ENCODE assay signal across 9 mouse cellular contexts in the genomic region with DNA sequence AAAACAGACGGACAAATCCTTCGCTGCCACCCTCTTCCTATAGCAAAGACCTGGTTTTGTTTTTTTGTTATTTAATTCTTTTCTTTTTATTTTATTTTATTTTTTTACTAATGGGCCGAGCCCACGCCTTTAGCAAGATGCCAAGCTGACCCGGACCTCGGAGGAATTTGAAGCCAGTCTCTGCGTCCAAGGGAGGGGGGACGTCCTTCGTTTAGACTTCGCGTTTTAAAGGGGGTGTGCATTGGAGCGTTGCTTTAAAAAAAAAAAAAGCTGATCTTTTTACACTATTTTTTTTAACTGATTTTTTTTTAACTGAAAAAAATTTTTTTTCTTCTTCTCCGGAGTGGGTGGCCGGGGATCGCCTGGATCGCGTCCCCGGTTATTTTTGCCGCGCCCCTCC. TPM values are rescaled to one million over a fixed set of nuclear protein-coding genes. Genes with fewer than 3 reads are reported as not detected.
DNase-seq lines count a peak whose midpoint lies in the region; ATAC-seq and TF ChIP-seq lines count a peak whose summit lies in the region.
"Had no signal": no experiment of that assay in that cellular context is flagged by ENCODE, and none has a peak within 500 bp of the region (broad histone marks: within the 10 kb centered on the region; RNA-seq: fewer than 3 reads in every experiment).

No protein-coding gene starts in this region.

- ATAC-seq in embryonic facial prominence, embryonic 15.5 days (ENCODE audit: insufficient number of reproducible peaks, low FRiP score, low TSS enrichment, low read depth) = no peak
- no peak for ATAC-seq in intestine, embryonic 15.5 days
- ATAC-seq in midbrain, postnatal 0 days (ENCODE audit: low FRiP score) = no peak

- peak overlapping the region; percentile 96 for H3K4me2 ChIP-seq in embryonic facial prominence, embryonic 15.5 days (replicated peaks)
- peak overlapping the region; percentile 96 for H3K4me2 ChIP-seq in intestine, embryonic 15.5 days (replicated peaks)
- H3K4me2 ChIP-seq in midbrain, postnatal 0 days (ENCODE audit: low read depth, low read length, poor library complexity, severe bottlenecking) = peak overlapping the region; percentile 69

- H3K27me3 ChIP-seq in embryonic facial prominence, embryonic 15.5 days = peaks cover 60% of the 10 kb centered on the region
- peaks cover 47% of the 10 kb centered on the region for H3K27me3 ChIP-seq in intestine, embryonic 15.5 days (replicated peaks)
- no peaks in the 10 kb centered on the region for H3K27me3 ChIP-seq in midbrain, postnatal 0 days (ENCODE audit: insufficient read depth, low read length)

- H3K27ac ChIP-seq in layer of hippocampus, adult 2 months = peak overlapping the region; percentile 93
- H3K27ac ChIP-seq in embryonic facial prominence, embryonic 15.5 days (replicated peaks) = no peak overlapping the region
- no peak overlapping the region for H3K27ac ChIP-seq in intestine, embryonic 15.5 days
- H3K27ac ChIP-seq in midbrain, postnatal 0 days (ENCODE audit: low read depth, low read length) = peak overlapping the region; percentile 84

- peak overlapping the region; percentile 80 for H3K4me3 ChIP-seq in layer of hippocampus, adult 2 months
- H3K4me3 ChIP-seq in embryonic facial prominence, embryonic 15.5 days (replicated peaks) = peak overlapping the region; percentile 56
- peak overlapping the region; percentile 52 for H3K4me3 ChIP-seq in intestine, embryonic 15.5 days (replicated peaks)
- peak overlapping the region; percentile 82 for H3K4me3 ChIP-seq in midbrain, postnatal 0 days (ENCODE audit: low read depth, low read length)
- H3K4me3 ChIP-seq: myocyte had no signal

- H3K4me1 ChIP-seq in embryonic facial prominence, embryonic 15.5 days = peaks cover 16% of the 10 kb centered on the region
- H3K4me1 ChIP-seq in intestine, embryonic 15.5 days (replicated peaks) = peaks cover 12% of the 10 kb centered on the region; the same call in 1 of the 2 replicates
- H3K4me1 ChIP-seq in midbrain, postnatal 0 days (ENCODE audit: insufficient read depth, low read length) = peaks cover 19% of the 10 kb centered on the region

- H3K36me3 ChIP-seq in embryonic facial prominence, embryonic 15.5 days = no peaks in the 10 kb centered on the region
- no peaks in the 10 kb centered on the region for H3K36me3 ChIP-seq in intestine, embryonic 15.5 days
- peaks cover 2% of the 10 kb centered on the region; the same call in 1 of the 2 replicates for H3K36me3 ChIP-seq in midbrain, postnatal 0 days (ENCODE audit: insufficient read depth, low read length)

- DNase-seq in layer of hippocampus, adult 2 months (ENCODE audit: low spot score in 2 of 2) = no peak
- DNase-seq in layer of hippocampus, postnatal 25 days (ENCODE audit: extremely low spot score in 1 of 2, low spot score in 1 of 2) = no peak
- DNase-seq in midbrain, postnatal 0 days (ENCODE audit: low spot score) = peak; percentile 36
- no peak for DNase-seq in left cerebral cortex, postnatal 14 days (ENCODE audit: low spot score in 2 of 2)
- DNase-seq in left cerebral cortex, postnatal 4 days = no peak
- no peak for DNase-seq in right cerebral cortex, postnatal 25 days

- under 1% methylated on average over 19 of the region's 20 CpGs for WGBS in embryonic facial prominence, embryonic 15.5 days
- under 1% methylated on average over 19 of the region's 20 CpGs for WGBS in intestine, embryonic 15.5 days
- 0% methylated on average over 20 of the region's 20 CpGs for WGBS in midbrain, postnatal 0 days

- intact Hi-C loops in left cerebral cortex, postnatal 14 days (cut with DNase I) = loop anchor here (5.0 kb wide), 1 partner anchor 97 kb away; no protein-coding TSS in a partner anchor
- intact Hi-C loops in left cerebral cortex, postnatal 4 days (cut with DNase I) = loop anchor here (5.0 kb wide), 2 partner anchors 43 to 137 kb away; no protein-coding TSS in a partner anchor

- H3K9me3 ChIP-seq in embryonic facial prominence, embryonic 15.5 days (replicated peaks) = no peaks in the 10 kb centered on the region; the same call in 1 of the 2 replicates
- no peaks in the 10 kb centered on the region for H3K9me3 ChIP-seq in intestine, embryonic 15.5 days
- H3K9me3 ChIP-seq in midbrain, postnatal 0 days (ENCODE audit: low read length) = no peaks in the 10 kb centered on the region

- no peak for TF ChIP-seq CTCF in layer of hippocampus, adult 2 months (conservative IDR thresholded peaks at IDR 0.05)
- TF ChIP-seq CTCF in midbrain, postnatal 0 days (IDR thresholded peaks at IDR 0.05) = no peak

- no peak overlapping the region for H3K9ac ChIP-seq in embryonic facial prominence, embryonic 15.5 days
- peak overlapping the region; percentile 49 for H3K9ac ChIP-seq in intestine, embryonic 15.5 days
- H3K9ac ChIP-seq in midbrain, postnatal 0 days (replicated peaks; ENCODE audit: low read length, poor library complexity, severe bottlenecking) = peak overlapping the region; percentile 74

RNA-seq across cellular contexts. Expression of a gene that starts 26.7 kb away (rescaled TPM):
- 100 to 1,000 TPM; 207 to 219 TPM for total RNA-seq in layer of hippocampus, adult 2 months (2021)
- total RNA-seq in layer of hippocampus, postnatal 25 days (2021) = 100 to 1,000 TPM; 175 to 232 TPM
- 6.7 and 8.0 TPM in 2 replicates for polyA plus RNA-seq in embryonic facial prominence, embryonic 15.5 days (2015; fragmentation: Nextera tagmentation; extraction: Ambion mirVana)
- 3.3 and 4.5 TPM in 2 replicates for polyA plus RNA-seq in intestine, embryonic 15.5 days (2015; fragmentation: Nextera tagmentation; extraction: Ambion mirVana)
- 67.0 and 134 TPM in 2 replicates for total RNA-seq in midbrain, postnatal 0 days (2014; rRNA removed)
- polyA plus RNA-seq in midbrain, postnatal 0 days (2015; fragmentation: Nextera tagmentation; extraction: Ambion mirVana) = 10.0 and 15.4 TPM in 2 replicates
- total RNA-seq in left cerebral cortex, postnatal 14 days (2021) = 100 to 1,000 TPM; 288 to 326 TPM
- total RNA-seq in left cerebral cortex, postnatal 4 days (2021) = 100 to 1,000 TPM; 151 to 183 TPM

Comparison
In these comparisons a context has a peak if more than half of its experiments do, and no peak if none do; other contexts are left out.
1. H3K27ac ChIP-seq: peak in layer of hippocampus, adult 2 months (single experiment) and midbrain, postnatal 0 days (single experiment); none in embryonic facial prominence, embryonic 15.5 days (single experiment) and intestine, embryonic 15.5 days (single experiment).
2. Peak in every context shown above with its lines, with median percentiles within 50 percentile points of each other: H3K4me3 ChIP-seq and H3K4me2 ChIP-seq.